Mouse (Mus musculus) testis, adult 2 months (tissue): Measurements from ENCODE around the gene Dmbx1.

Experiments
- CTCF ChIP-seq: fragments of 200-500 bp; IDR thresholded peaks from 2 replicates; pipeline ENCODE4 v1.5.1; 2012; ENCODE audit warnings: low read depth, mild to moderate bottlenecking, inconsistent platforms, low read length, moderate library complexity; ENCODE audit not compliant: control insufficient read depth, insufficient read depth, insufficient replicate concordance
- POLR2A ChIP-seq: fragments of 200-500 bp; IDR thresholded peaks from 2 replicates; pipeline ENCODE4 v1.6.1; 2012; ENCODE audit warnings: low read depth, mild to moderate bottlenecking, inconsistent platforms, low read length, moderate library complexity; ENCODE audit not compliant: control insufficient read depth

- TF ChIP-seq CTCF (no peak), POLR2A (no peak)
Measured at GRCm38 (mm10) chr4:115972543-115972942, 32.8 kb upstream of the Dmbx1 start.
